Mouse (Mus musculus): ENCODE data around the gene Wdr45b. TPM values are rescaled to one million over a fixed set of nuclear protein-coding genes. Genes with fewer than 3 reads are reported as not detected.

The Wdr45b gene
- polyA plus RNA-seq, 1 experiment from 2014 or later, result 99.3 TPM

- DNase-seq (ENCODE audit: low spot score) (no peak), ATAC-seq (replicated peaks; ENCODE audit: low FRiP score) (no peak)
- no peaks in the 10 kb centered on the region for H3K4me1 ChIP-seq (replicated peaks; ENCODE audit: control insufficient read depth, insufficient read depth, low read length)
- WGBS, result 91% methylated on average over 8 of the region's 8 CpGs
- H3K4me2 ChIP-seq (ENCODE audit: low read depth, low read length, severe bottlenecking), result no peak overlapping the region
- H3K27ac ChIP-seq (ENCODE audit: low read depth, low read length), result no peak overlapping the region
- no peaks in the 10 kb centered on the region; the same call in 1 of the 2 replicates for H3K36me3 ChIP-seq (ENCODE audit: control insufficient read depth, insufficient read depth, low read length)
- no peak overlapping the region for H3K9ac ChIP-seq (ENCODE audit: low read length)
- H3K9me3 ChIP-seq (ENCODE audit: control insufficient read depth, low read length), result no peaks in the 10 kb centered on the region
- H3K27me3 ChIP-seq (ENCODE audit: control insufficient read depth, insufficient read depth, low read length), result no peaks in the 10 kb centered on the region
- H3K4me3 ChIP-seq (ENCODE audit: low read depth, low read length), result no peak overlapping the region
Measured at GRCm38 (mm10) chr11:121277516-121277915, 76.7 kb downstream of the Wdr45b start.

Small RNA genes within 50 kb of the gene (microRNA-seq; reads per million reads assigned to microRNA genes)
- not detected for gene Mir7236 (ENCODE audit: insufficient number of aligned reads)

Other genes starting within 250 kb of the Wdr45b start
- not detected in 2 replicates for gene Tex19.2, start 235.8 kb downstream of the Wdr45b start, polyA plus RNA-seq (2014; fragmentation: Nextera tagmentation; extraction: Ambion mirVana)
- not detected in 2 replicates for gene Tex19.1, start 208.3 kb downstream of the Wdr45b start, polyA plus RNA-seq (2014; fragmentation: Nextera tagmentation; extraction: Ambion mirVana)
- not detected in 2 replicates for gene Uts2r, start 194.2 kb downstream of the Wdr45b start, polyA plus RNA-seq (2014; fragmentation: Nextera tagmentation; extraction: Ambion mirVana)
- 7.3 and 7.8 TPM in 2 replicates for gene Hexdc, start 150.0 kb downstream of the Wdr45b start, polyA plus RNA-seq (2014; fragmentation: Nextera tagmentation; extraction: Ambion mirVana)
- 20.3 and 20.5 TPM in 2 replicates for gene Ogfod3, start 149.7 kb downstream of the Wdr45b start, polyA plus RNA-seq (2014; fragmentation: Nextera tagmentation; extraction: Ambion mirVana)
- gene Cybc1, start 125.1 kb downstream of the Wdr45b start, polyA plus RNA-seq (2014; fragmentation: Nextera tagmentation; extraction: Ambion mirVana), result 31.7 and 39.2 TPM in 2 replicates
- gene Narf, start 117.2 kb downstream of the Wdr45b start, polyA plus RNA-seq (2014; fragmentation: Nextera tagmentation; extraction: Ambion mirVana), result 58.9 and 70.1 TPM in 2 replicates
- gene Foxk2, start 94.5 kb downstream of the Wdr45b start, polyA plus RNA-seq (2014; fragmentation: Nextera tagmentation; extraction: Ambion mirVana), result 16.4 and 21.8 TPM in 2 replicates
- 1.9 and 2.0 TPM in 2 replicates for gene Rab40b, start 33.8 kb upstream of the Wdr45b start, polyA plus RNA-seq (2014; fragmentation: Nextera tagmentation; extraction: Ambion mirVana)
- 8.5 and 8.9 TPM in 2 replicates for gene Fn3krp, start 67.0 kb upstream of the Wdr45b start, polyA plus RNA-seq (2014; fragmentation: Nextera tagmentation; extraction: Ambion mirVana)
- gene Fn3k, start 80.5 kb upstream of the Wdr45b start, polyA plus RNA-seq (2014; fragmentation: Nextera tagmentation; extraction: Ambion mirVana), result 1.3 and 1.7 TPM in 2 replicates
- gene Tbcd, start 97.5 kb upstream of the Wdr45b start, polyA plus RNA-seq (2014; fragmentation: Nextera tagmentation; extraction: Ambion mirVana), result 49.8 and 54.9 TPM in 2 replicates
- 0.48 and 0.56 TPM in 2 replicates for gene Zfp750, start 164.9 kb upstream of the Wdr45b start, polyA plus RNA-seq (2014; fragmentation: Nextera tagmentation; extraction: Ambion mirVana)